Mouse (Mus musculus) layer of hippocampus, adult 11-12 months (tissue): ENCODE measurements around the gene Gabrb1.

Source experiments
- DNase-seq: peaks from one replicate; pipeline ENCODE4 v3.0.0; 2022; ENCODE audit warnings: low spot score

Gene Gabrb1

GRCm38 (mm10) chr5:71657482-71658114 is at the start of gene Gabrb1:
Gabrb1 (plus strand) TSS chr5:71658113.
- DNase-seq = peak; percentile 48

DNA sequence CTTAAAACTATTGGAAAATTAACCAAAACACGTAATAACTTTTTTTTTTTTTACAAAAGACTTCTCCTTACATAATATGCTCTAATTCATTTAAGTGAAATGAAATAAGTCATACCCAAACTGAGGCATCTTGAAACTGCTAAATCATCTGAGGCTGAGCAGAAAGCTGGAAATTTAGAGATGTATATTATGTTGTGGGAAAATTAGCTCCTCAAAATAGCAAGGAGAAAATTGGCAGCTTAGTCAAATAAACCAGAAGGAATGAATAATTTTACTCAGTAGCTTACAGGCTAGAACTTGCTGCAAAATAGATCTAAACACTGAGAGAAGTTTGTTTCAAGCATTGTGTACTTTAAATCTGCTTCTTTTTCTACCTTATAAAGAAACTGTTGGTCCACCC is 49.2 kb upstream of the Gabrb1 start:
- no peak for DNase-seq

GRCm38 (mm10) chr5:71614311-71614710 is 43.6 kb upstream of the Gabrb1 start:
- no peak for DNase-seq

- DNase-seq = no peak
Measured at GRCm38 (mm10) chr5:71616734-71617133, 41.2 kb upstream of the Gabrb1 start.

- DNase-seq = no peak
Measured at GRCm38 (mm10) chr5:71627820-71628219, 30.1 kb upstream of the Gabrb1 start.

DNA sequence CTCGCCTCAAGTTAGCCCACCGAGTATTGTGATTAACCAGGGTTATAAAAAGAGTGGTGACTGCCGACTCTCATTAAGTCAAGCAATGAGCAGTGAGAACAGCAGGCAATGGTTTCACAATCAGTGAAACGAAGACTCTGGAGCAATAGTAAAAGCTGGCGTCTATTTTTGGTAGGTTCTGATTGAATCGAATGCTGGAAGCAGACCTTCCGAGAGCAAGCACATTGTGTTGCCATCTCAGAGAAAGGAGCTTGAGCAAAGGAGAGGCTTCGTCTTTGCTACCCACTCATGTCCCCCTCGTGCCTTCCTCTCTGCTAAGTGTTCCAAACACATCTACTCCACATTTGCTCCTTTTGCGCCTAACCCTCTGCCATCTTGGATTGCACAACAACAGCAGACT is 18.1 kb upstream of the Gabrb1 start:
- peak; percentile 24 for DNase-seq

DNA sequence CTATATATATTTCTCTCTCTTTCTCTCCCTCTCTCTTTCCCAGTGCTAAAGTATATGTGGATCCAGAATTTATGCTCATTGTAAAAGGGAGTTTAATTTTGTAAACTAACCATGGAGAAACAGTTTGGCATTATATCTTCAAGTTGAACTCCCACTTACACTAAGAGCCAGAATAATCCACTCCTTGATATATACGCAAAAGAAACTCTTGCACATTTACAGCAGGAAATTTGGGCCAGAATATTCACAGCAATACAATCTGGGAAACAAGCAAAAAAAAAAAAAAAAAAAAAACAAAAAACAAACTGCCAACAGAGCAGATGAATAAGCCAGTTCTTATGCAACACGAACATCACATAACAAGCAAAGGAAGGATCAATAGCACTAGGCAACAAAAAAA is 9.8 kb upstream of the Gabrb1 start:
- no peak for DNase-seq

DNA sequence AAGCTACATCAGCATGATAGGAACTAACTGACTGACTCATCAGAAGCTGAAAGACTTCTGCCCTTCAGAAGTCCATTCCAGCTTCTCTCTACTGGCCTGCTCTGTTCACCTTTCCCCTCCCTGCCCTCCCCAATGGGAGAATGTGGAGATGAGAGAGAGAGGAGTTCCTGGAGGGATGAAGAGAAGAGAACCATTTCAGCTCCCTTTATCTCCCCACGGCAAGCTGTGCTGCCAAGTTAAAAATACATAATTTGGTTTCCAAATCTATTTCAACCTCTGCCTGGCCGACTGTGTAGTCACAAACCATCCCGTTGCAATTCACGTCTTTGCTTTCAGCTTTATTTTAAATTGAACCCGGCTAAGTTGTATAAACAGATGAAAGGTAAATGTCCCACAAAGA is 3.9 kb upstream of the Gabrb1 start:
- DNase-seq = no peak

- peak; percentile 43 for DNase-seq
Measured at GRCm38 (mm10) chr5:71656771-71657170, 1.1 kb upstream of the Gabrb1 start.

- peak; percentile 20 for DNase-seq
Measured at GRCm38 (mm10) chr5:71658115-71658497, 193 bp downstream of the Gabrb1 start, which contains the start of gene Gabra4. Gabra4 (minus strand) TSS chr5:71658308.

DNA sequence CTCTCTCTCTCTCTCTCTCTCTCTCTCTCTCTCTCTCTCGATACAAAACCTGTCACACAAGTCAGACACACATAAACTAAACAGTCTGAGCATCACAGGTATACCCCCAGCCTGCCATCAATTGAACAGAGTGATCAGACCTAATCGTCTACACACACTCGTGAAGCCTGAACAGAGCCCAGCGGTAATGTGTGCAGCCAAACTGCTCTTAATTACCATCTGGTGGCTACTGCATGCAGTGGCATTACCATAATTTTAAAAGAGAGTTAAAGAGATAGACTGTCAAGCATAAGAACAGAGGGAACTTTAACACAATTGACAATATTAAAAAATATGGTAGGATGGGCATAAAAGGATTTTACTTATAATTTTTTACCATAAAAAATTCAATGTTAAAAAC is 7.7 kb downstream of the Gabrb1 start:
- DNase-seq = peak; percentile 12

GRCm38 (mm10) chr5:71699696-71700467 is 42.0 kb downstream of the Gabrb1 start:
- DNase-seq = peak; percentile 68

DNA sequence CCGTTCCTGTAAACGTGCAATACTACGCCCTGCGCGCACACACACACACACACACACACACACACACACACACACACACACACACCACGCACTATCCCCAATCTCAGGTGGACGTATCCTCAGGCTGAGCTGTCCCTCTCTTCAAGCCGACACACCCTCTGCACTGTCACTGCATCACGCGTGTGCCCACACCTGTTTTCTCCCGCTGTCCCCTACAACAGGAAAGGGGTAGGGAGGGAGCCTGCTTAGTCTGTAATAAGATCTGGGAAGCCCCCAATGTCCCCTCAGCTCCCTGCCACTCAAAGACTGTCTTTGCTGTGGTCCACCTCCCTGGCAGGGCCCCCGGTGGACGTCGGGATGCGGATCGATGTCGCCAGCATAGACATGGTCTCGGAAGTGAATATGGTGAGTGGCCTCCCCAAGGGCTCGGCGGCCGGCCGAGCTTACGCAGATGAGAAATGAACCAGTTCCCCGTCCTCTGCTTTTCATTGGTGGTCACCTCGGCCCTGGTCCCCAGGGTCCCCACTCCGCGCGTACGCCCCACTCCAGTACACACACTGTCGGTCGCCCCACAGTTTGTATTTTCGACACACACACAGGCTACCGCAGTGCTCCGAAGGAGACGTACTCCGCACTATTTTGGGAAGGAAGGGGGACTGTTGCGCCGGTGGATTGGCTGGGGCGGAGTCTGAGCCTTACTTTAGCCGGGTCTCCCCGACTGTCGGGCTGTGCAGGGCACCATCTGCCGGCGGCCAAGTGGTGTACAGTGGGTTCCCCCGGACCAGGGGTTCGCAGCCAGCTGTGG is 42.8 kb downstream of the Gabrb1 start:
- peak; percentile 65 for DNase-seq

- no peak for DNase-seq
Measured at GRCm38 (mm10) chr5:71701273-71701614, 43.3 kb downstream of the Gabrb1 start.

GRCm38 (mm10) chr5:71732931-71733792 is 75.2 kb downstream of the Gabrb1 start:
- DNase-seq = peak; percentile 59

DNA sequence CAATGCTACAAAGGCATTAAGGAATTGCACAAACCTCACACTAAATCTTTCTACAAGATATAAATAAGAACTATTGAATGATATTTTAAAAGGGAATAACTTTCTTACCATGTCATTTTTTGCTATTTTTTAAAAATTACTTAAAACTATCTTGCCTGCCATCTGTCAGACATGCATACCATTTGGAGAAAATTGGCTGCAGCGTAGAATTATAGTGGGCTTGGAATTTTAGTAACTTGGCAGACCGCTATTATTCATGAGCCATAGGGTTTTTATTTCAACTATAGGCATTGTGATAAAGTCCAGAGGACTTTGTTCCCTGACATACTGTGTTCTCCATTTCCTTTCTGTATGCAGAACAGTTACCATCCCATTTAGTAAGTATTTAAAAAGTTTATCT is 89.5 kb downstream of the Gabrb1 start:
- DNase-seq = no peak

DNA sequence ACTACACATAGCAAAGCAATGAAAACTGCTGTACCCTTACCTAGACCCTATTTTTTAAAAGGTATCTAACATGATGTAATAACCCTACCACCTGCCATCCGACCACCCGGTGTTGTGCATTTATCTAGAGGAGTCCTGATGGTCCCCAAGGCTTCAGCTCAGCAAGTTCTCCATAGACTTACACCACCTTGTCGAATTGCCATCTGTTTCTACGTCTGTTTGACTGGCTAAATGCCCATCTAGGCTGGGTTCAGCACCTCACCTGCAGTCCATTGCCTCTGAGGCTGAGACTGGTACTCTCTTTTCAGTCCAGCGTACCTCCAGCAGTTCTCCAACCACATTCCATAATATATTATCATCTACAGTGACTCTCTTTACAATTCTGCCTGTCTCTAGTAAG is 96.1 kb downstream of the Gabrb1 start:
- no peak for DNase-seq

DNA sequence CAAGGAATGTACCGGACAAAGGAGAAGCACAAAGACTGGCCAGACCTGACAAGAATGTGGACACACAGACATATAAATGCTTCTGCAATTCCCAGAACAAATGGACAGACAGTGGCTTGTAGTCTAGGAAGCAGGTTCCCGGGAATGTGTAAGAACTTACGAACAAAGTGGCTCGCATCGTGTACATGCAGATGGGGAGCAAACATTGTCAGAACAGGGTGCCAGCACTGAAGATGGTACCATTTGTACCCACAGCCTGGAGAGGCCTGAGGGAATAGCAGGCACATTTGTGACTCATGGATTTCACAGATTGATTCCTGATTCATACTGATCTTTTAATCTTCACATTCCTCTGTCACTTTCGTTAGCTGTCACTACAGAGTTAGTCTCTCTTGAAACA is 103.2 kb downstream of the Gabrb1 start:
- DNase-seq = peak; percentile 69

DNA sequence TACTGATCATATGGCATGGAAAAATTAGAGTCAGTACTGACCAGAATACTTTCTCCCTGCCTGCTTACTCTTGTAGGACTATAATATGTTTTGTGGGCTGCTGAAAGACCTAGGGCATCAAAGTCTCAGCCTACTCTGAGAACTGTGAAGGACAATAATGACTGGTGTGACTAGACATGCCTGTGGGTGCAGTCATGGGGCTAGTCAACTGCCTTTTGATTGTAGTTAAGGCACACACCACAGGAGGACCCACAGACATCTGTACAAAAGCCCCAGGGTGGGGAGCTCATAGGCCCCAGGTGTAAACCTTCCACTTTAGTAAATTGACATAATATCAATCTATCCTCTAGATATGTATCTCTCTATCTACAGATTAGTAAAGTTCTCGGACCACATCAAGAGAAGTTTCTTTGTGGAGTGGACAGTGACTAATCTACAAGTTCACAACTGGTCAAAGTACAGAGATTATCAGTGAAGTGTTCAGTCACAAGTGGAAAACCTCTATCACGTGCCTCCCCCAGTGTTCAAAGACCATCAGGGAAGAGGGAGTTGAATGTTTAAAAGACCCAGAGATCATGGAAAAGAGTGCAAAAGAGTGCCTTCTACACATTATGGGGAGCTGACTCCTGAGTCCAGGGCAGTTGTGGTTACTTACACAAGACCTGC is 123.7 kb downstream of the Gabrb1 start:
- no peak for DNase-seq

DNA sequence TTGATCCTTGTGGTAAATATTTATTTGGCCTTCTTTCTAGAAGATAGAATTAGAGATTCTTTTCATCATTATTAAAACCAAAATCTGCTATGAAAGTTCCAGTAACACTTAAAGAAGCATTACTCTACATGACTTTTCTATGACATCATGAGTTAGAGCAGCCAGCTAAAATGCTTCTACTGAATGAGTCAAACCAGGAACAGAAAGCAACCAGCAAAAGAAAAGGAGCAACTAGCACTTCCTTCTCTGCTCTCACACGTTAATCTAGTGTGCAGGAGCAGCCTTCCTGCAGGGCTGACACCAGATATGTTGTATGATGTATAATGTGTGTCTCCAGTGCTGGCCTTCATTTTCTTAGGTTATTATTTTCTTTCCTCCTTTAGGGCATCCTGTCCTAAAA is 164.9 kb downstream of the Gabrb1 start:
- DNase-seq = no peak

- no peak for DNase-seq
Measured at GRCm38 (mm10) chr5:71828342-71828741, 170.4 kb downstream of the Gabrb1 start.
